Mouse (Mus musculus) heart, embryonic 16.5 days (tissue): ENCODE data around the gene Add3. TPM values are rescaled to one million over a fixed set of nuclear protein-coding genes. Genes with fewer than 3 reads are reported as not detected.
A peak's percentile ranks its signal among the peaks of the same experiment; 100 is the strongest.
"Not testable (repeated sequence)": the region's sequence is repeated elsewhere in the genome, so short reads cannot be mapped to it uniquely, and the experiment has no call there.

Experiments used
- ATAC-seq: fragments of 200-750 bp; cut with Nextera tagmentation; replicated peaks from 2 replicates; pipeline ENCODE4 v1.8.0; 2017; ENCODE audit warnings: moderate number of reproducible peaks; ENCODE audit not compliant: insufficient read depth, low FRiP score; ENCODE audit errors: extremely low read depth
- H3K27ac ChIP-seq: fragments of 300-500 bp; sonication (generic); 2 replicates; pipeline ENCODE4 v1.5.1; 2014; ENCODE audit warnings: mild to moderate bottlenecking, low read length, control low read depth, moderate library complexity
- H3K27me3 ChIP-seq: fragments of 300-500 bp; sonication (generic); 2 replicates; pipeline ENCODE4 v1.6.1; 2014; ENCODE audit warnings: low read length, mixed read lengths; ENCODE audit not compliant: control insufficient read depth, insufficient read depth
- H3K36me3 ChIP-seq: fragments of 300-500 bp; sonication (generic); 2 replicates; pipeline ENCODE4 v1.6.1; 2014; ENCODE audit not compliant: control insufficient read depth, insufficient read depth
- H3K4me1 ChIP-seq: fragments of 300-500 bp; sonication (generic); 2 replicates; pipeline ENCODE4 v1.6.1; 2014; ENCODE audit warnings: low read length, mixed read lengths; ENCODE audit not compliant: control insufficient read depth, insufficient read depth
- H3K4me2 ChIP-seq: fragments of 300-500 bp; sonication (generic); 2 replicates; pipeline ENCODE4 v1.6.1; 2014; ENCODE audit warnings: low read depth, mild to moderate bottlenecking, control low read depth, low read length
- H3K4me3 ChIP-seq: fragments of 300-500 bp; sonication (generic); 2 replicates; pipeline ENCODE4 v1.5.1; 2014; ENCODE audit warnings: mild to moderate bottlenecking, control low read depth, low read length
- H3K9ac ChIP-seq: fragments of 300-500 bp; sonication (generic); 2 replicates; pipeline ENCODE4 v1.6.1; 2014; ENCODE audit warnings: low read length, control low read depth
- H3K9me3 ChIP-seq: fragments of 300-500 bp; sonication (generic); replicated peaks from 2 replicates; pipeline ENCODE4 v1.6.1; 2016; ENCODE audit warnings: low read length; ENCODE audit not compliant: control insufficient read depth
- WGBS: fragments of 180-500 bp; shearing (Covaris S2); extraction: QIAGEN DNeasy Blood & Tissue Kit; methylation state at CpG from one replicate; pipeline ENCODE4 v1.1.7; 2014; 5-methylcytosine and 5-hydroxymethylcytosine counted together
- polyA plus RNA-seq: library from polyadenylated mRNA; unstranded; fragments of >200 nt; fragmentation: Nextera tagmentation; extraction: Ambion mirVana; gene quantifications from 2 replicates; pipeline ENCODE4 v1.2.1, GENCODE M21; 2015

The Add3 gene
- polyA plus RNA-seq, 1 experiment from 2014 or later = 107 TPM

DNA sequence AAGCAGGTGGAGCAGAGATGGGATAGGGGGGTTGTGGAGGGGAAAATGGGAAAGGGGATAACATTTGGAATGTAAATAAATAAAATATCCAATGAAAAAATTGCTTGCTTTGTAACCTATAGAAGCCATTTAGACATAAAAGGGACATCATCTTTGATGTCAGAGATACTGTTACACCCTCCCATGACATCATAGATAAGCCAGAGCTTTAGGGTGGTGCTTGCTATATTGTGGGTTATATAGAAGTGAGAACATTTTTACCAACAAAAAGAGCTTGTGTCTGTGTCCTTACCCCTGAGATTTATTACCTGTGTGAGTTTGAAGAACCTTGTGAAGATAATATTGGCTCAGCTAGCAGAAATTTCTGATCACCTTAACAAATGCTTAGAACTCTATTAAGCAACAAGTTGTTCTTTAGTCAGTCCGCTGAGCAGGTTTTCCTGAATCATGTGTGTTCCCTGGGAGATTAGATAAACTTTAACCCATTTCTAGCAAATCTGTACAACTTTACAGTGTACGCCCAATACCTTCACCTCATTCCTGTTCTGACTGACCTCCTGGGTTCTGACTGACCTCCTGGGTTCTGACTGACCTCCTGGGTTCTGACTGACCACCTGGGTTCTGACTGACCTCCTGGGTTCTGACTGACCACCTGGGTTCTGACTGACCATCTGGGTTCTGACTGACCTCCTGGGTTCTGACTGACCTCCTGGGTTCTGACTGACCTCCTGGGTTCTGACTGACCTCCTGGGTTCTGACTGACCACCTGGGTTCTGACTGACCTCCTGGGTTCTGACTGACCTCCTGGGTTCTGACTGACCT is 85.2 kb downstream of the Add3 start:
- H3K27ac ChIP-seq, H3K4me2 ChIP-seq, H3K4me3 ChIP-seq, H3K9me3 ChIP-seq, H3K27me3 ChIP-seq, H3K9ac ChIP-seq, ATAC-seq: not testable (repeated sequence)
- 74% methylated on average over 2 of the region's 2 CpGs for WGBS
- Histone ChIP-seq H3K4me1 (peaks cover 34% of the 10 kb centered on the region), H3K36me3 (peaks cover 31% of the 10 kb centered on the region)

GRCm38 (mm10) chr19:53226651-53227050 is 86.4 kb downstream of the Add3 start:
- no peaks in the 10 kb centered on the region for H3K27me3 ChIP-seq
- H3K4me2 ChIP-seq = no peak overlapping the region
- no peaks in the 10 kb centered on the region for H3K9me3 ChIP-seq
- H3K4me3 ChIP-seq = no peak overlapping the region
- WGBS = 70% methylated on average over 13 of the region's 13 CpGs
- H3K27ac ChIP-seq = no peak overlapping the region
- no peak for ATAC-seq
- peaks cover 34% of the 10 kb centered on the region for H3K4me1 ChIP-seq
- no peak overlapping the region for H3K9ac ChIP-seq
- peaks cover 32% of the 10 kb centered on the region for H3K36me3 ChIP-seq

GRCm38 (mm10) chr19:53228064-53228794 is 88.0 kb downstream of the Add3 start:
- peak; percentile 82 for ATAC-seq
- H3K27ac ChIP-seq = peak overlapping the region; percentile 80
- H3K9ac ChIP-seq = peak overlapping the region; percentile 56
- H3K27me3 ChIP-seq = no peaks in the 10 kb centered on the region
- no peak overlapping the region for H3K4me3 ChIP-seq
- peaks cover 43% of the 10 kb centered on the region for H3K36me3 ChIP-seq
- no peaks in the 10 kb centered on the region for H3K9me3 ChIP-seq
- peaks cover 34% of the 10 kb centered on the region for H3K4me1 ChIP-seq
- H3K4me2 ChIP-seq = peak overlapping the region; percentile 43; the same call in 1 of the 2 replicates
- 56% methylated on average over 7 of the region's 7 CpGs for WGBS

DNA sequence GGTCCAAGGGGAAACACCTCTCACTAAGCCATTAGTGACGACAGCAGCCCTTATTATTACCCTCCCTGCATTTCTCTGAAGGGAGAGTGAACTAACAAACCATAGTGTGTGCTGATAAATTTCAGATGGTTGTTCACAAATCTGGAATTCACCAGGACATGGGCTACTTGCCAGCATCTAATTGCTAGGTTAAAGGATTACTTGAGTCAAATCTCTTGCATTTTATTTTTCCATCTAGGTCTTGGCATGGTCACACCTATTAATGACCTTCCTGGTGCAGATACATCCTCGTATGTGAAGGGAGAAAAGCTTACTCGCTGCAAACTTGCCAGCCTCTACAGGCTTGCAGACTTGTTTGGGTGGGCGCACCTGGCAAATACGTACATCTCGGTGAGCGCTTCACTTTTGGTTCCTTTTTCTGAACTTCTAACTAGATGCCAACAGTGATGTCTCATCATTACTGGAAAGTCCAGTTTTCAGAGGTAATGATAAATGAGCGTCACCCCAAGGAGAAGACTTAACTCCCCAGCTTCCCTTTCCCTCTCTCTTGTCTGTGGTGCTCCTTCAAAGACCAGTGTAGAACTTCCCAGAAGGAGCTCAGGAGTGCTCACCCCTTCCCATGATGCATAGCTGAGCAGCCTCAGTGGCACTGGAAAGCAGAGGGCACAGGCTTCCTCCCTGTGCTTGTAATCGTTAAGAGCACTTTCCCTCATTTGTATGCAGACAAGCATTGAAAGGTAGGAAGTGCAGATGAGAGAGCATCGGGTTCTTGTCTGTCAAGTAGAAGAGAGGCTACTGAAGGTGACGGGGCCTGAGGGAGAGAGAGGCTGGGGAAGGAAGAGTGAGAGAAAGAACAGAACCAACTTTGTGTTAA is 90.9 kb downstream of the Add3 start:
- no peak overlapping the region for H3K4me2 ChIP-seq
- peaks cover 16% of the 10 kb centered on the region for H3K4me1 ChIP-seq
- no peak for ATAC-seq
- H3K4me3 ChIP-seq = no peak overlapping the region
- no peak overlapping the region for H3K9ac ChIP-seq
- WGBS = 75% methylated on average over 11 of the region's 11 CpGs
- H3K27me3 ChIP-seq = no peaks in the 10 kb centered on the region
- H3K36me3 ChIP-seq = peaks cover 61% of the 10 kb centered on the region
- no peaks in the 10 kb centered on the region for H3K9me3 ChIP-seq
- H3K27ac ChIP-seq = no peak overlapping the region

GRCm38 (mm10) chr19:53233586-53233985 is 93.3 kb downstream of the Add3 start:
- no peak overlapping the region for H3K4me2 ChIP-seq
- no peak overlapping the region for H3K4me3 ChIP-seq
- 89% methylated on average over 7 of the region's 7 CpGs for WGBS
- H3K9me3 ChIP-seq = no peaks in the 10 kb centered on the region
- H3K9ac ChIP-seq = no peak overlapping the region
- no peaks in the 10 kb centered on the region for H3K27me3 ChIP-seq
- H3K27ac ChIP-seq = no peak overlapping the region
- ATAC-seq = no peak
- H3K4me1 ChIP-seq = no peaks in the 10 kb centered on the region; the same call in 1 of the 2 replicates
- peaks cover 65% of the 10 kb centered on the region for H3K36me3 ChIP-seq

GRCm38 (mm10) chr19:53241806-53242205 is 101.6 kb downstream of the Add3 start:
- Histone ChIP-seq H3K4me3 (no peak overlapping the region), H3K27me3 (no peaks in the 10 kb centered on the region), H3K27ac (no peak overlapping the region), H3K36me3 (peaks cover 63% of the 10 kb centered on the region), H3K9ac (no peak overlapping the region), H3K9me3 (no peaks in the 10 kb centered on the region), H3K4me1 (no peaks in the 10 kb centered on the region), H3K4me2 (no peak overlapping the region)
- WGBS = 63% methylated on average over 6 of the region's 6 CpGs
- no peak for ATAC-seq

GRCm38 (mm10) chr19:53243956-53244355 is 103.7 kb downstream of the Add3 start:
- Histone ChIP-seq H3K36me3 (peaks cover 45% of the 10 kb centered on the region), H3K4me2 (no peak overlapping the region), H3K4me3 (no peak overlapping the region), H3K9me3 (no peaks in the 10 kb centered on the region), H3K4me1 (peaks cover 4% of the 10 kb centered on the region; the same call in 1 of the 2 replicates), H3K27me3 (no peaks in the 10 kb centered on the region), H3K9ac (no peak overlapping the region), H3K27ac (no peak overlapping the region)
- ATAC-seq = no peak
- 76% methylated on average over 10 of the region's 10 CpGs for WGBS

- Histone ChIP-seq H3K9ac (no peak overlapping the region), H3K4me1 (peaks cover 4% of the 10 kb centered on the region; the same call in 1 of the 2 replicates), H3K27ac (no peak overlapping the region), H3K36me3 (peaks cover 23% of the 10 kb centered on the region), H3K4me3 (no peak overlapping the region), H3K4me2 (no peak overlapping the region), H3K27me3 (no peaks in the 10 kb centered on the region), H3K9me3 (no peaks in the 10 kb centered on the region)
- WGBS = 56% methylated on average over 2 of the region's 2 CpGs
- no peak for ATAC-seq
Measured at GRCm38 (mm10) chr19:53247558-53247957, 107.3 kb downstream of the Add3 start.
